Mouse (Mus musculus): Measurements from ENCODE around the gene Myo5a. TPM values are rescaled to one million over a fixed set of nuclear protein-coding genes. Genes with fewer than 3 reads are reported as not detected.

The Myo5a gene
- polyA plus RNA-seq, 1 experiment = 16.8 TPM

GRCm38 (mm10) chr9:75035944-75036343 is 34.9 kb upstream of the Myo5a start:
- Histone ChIP-seq H3K4me3 (replicated peaks; ENCODE audit: control insufficient read depth, low read depth, low read length) (no peak overlapping the region), H3K27ac (ENCODE audit: control insufficient read depth, insufficient read depth, low read depth, low read length, poor library complexity) (no peak overlapping the region), H3K4me1 (ENCODE audit: control insufficient read depth, insufficient read depth, low read length) (no peaks in the 10 kb centered on the region)
- TF ChIP-seq CTCF (IDR thresholded peaks at IDR 0.05; ENCODE audit: control insufficient read depth, insufficient read depth, low read length) (no peak), POLR2A (IDR thresholded peaks at IDR 0.05; ENCODE audit: borderline replicate concordance, control insufficient read depth, low read depth, low read length) (no peak)
- WGBS = 70% methylated on average over 4 of the region's 4 CpGs

GRCm38 (mm10) chr9:75037451-75038356 is 33.1 kb upstream of the Myo5a start, which contains the start of gene Arpp19:
Gene Arpp19 (plus strand): TSS chr9:75037614.
- no peak for TF ChIP-seq CTCF (IDR thresholded peaks at IDR 0.05; ENCODE audit: control insufficient read depth, insufficient read depth, low read length)
- peak; percentile 78; the same call in 1 of the 2 replicates for TF ChIP-seq POLR2A (IDR thresholded peaks at IDR 0.05; ENCODE audit: borderline replicate concordance, control insufficient read depth, low read depth, low read length)
- Histone ChIP-seq H3K4me1 (ENCODE audit: control insufficient read depth, insufficient read depth, low read length) (no peaks in the 10 kb centered on the region), H3K4me3 (replicated peaks; ENCODE audit: control insufficient read depth, low read depth, low read length) (peak within 1 kb of the TSS; percentile 82), H3K27ac (ENCODE audit: control insufficient read depth, insufficient read depth, low read depth, low read length, poor library complexity) (peak within 1 kb of the TSS; percentile 47)
- WGBS = under 1% methylated on average over 72 of the region's 73 CpGs

- TF ChIP-seq POLR2A (IDR thresholded peaks at IDR 0.05; ENCODE audit: borderline replicate concordance, control insufficient read depth, low read depth, low read length) (no peak), CTCF (IDR thresholded peaks at IDR 0.05; ENCODE audit: control insufficient read depth, insufficient read depth, low read length) (no peak)
- no peak overlapping the region for H3K27ac ChIP-seq (ENCODE audit: control insufficient read depth, insufficient read depth, low read depth, low read length, poor library complexity)
- H3K4me1 ChIP-seq (ENCODE audit: control insufficient read depth, insufficient read depth, low read length) = no peaks in the 10 kb centered on the region
- H3K4me3 ChIP-seq (replicated peaks; ENCODE audit: control insufficient read depth, low read depth, low read length) = peak overlapping the region; percentile 82
- WGBS = 2% methylated on average over 10 of the region's 10 CpGs
Observed at GRCm38 (mm10) chr9:75038357-75038688, 32.5 kb upstream of the Myo5a start.

GRCm38 (mm10) chr9:75040566-75040965 is 30.2 kb upstream of the Myo5a start:
- Histone ChIP-seq H3K4me1 (ENCODE audit: control insufficient read depth, insufficient read depth, low read length) (no peaks in the 10 kb centered on the region), H3K4me3 (replicated peaks; ENCODE audit: control insufficient read depth, low read depth, low read length) (no peak overlapping the region), H3K27ac (ENCODE audit: control insufficient read depth, insufficient read depth, low read depth, low read length, poor library complexity) (no peak overlapping the region)
- TF ChIP-seq POLR2A (IDR thresholded peaks at IDR 0.05; ENCODE audit: borderline replicate concordance, control insufficient read depth, low read depth, low read length) (no peak), CTCF (IDR thresholded peaks at IDR 0.05; ENCODE audit: control insufficient read depth, insufficient read depth, low read length) (no peak)
- WGBS = 65% methylated on average over 2 of the region's 2 CpGs

GRCm38 (mm10) chr9:75041840-75042525 is 28.8 kb upstream of the Myo5a start:
- Histone ChIP-seq H3K27ac (ENCODE audit: control insufficient read depth, insufficient read depth, low read depth, low read length, poor library complexity) (no peak overlapping the region), H3K4me3 (replicated peaks; ENCODE audit: control insufficient read depth, low read depth, low read length) (no peak overlapping the region), H3K4me1 (ENCODE audit: control insufficient read depth, insufficient read depth, low read length) (no peaks in the 10 kb centered on the region)
- no peak for TF ChIP-seq CTCF (IDR thresholded peaks at IDR 0.05; ENCODE audit: control insufficient read depth, insufficient read depth, low read length)
- no peak for TF ChIP-seq POLR2A (IDR thresholded peaks at IDR 0.05; ENCODE audit: borderline replicate concordance, control insufficient read depth, low read depth, low read length)
- 69% methylated on average over 2 of the region's 2 CpGs for WGBS

- no peaks in the 10 kb centered on the region for H3K4me1 ChIP-seq (ENCODE audit: control insufficient read depth, insufficient read depth, low read length)
- 83% methylated on average over 2 of the region's 2 CpGs for WGBS
- TF ChIP-seq CTCF (IDR thresholded peaks at IDR 0.05; ENCODE audit: control insufficient read depth, insufficient read depth, low read length) (no peak), POLR2A (IDR thresholded peaks at IDR 0.05; ENCODE audit: borderline replicate concordance, control insufficient read depth, low read depth, low read length) (no peak)
- H3K4me3 ChIP-seq (replicated peaks; ENCODE audit: control insufficient read depth, low read depth, low read length) = no peak overlapping the region
- H3K27ac ChIP-seq (ENCODE audit: control insufficient read depth, insufficient read depth, low read depth, low read length, poor library complexity) = no peak overlapping the region
Observed at GRCm38 (mm10) chr9:75043191-75043590, 27.6 kb upstream of the Myo5a start.

- Histone ChIP-seq H3K4me3 (replicated peaks; ENCODE audit: control insufficient read depth, low read depth, low read length) (no peak overlapping the region), H3K27ac (ENCODE audit: control insufficient read depth, insufficient read depth, low read depth, low read length, poor library complexity) (no peak overlapping the region), H3K4me1 (ENCODE audit: control insufficient read depth, insufficient read depth, low read length) (no peaks in the 10 kb centered on the region)
- TF ChIP-seq CTCF (IDR thresholded peaks at IDR 0.05; ENCODE audit: control insufficient read depth, insufficient read depth, low read length) = no peak
Observed at GRCm38 (mm10) chr9:75047079-75047478, 23.7 kb upstream of the Myo5a start.

GRCm38 (mm10) chr9:75049100-75049499 is 21.7 kb upstream of the Myo5a start:
- Histone ChIP-seq H3K27ac (ENCODE audit: control insufficient read depth, insufficient read depth, low read depth, low read length, poor library complexity) (no peak overlapping the region), H3K4me3 (replicated peaks; ENCODE audit: control insufficient read depth, low read depth, low read length) (no peak overlapping the region), H3K4me1 (ENCODE audit: control insufficient read depth, insufficient read depth, low read length) (no peaks in the 10 kb centered on the region)
- 26% methylated on average over 3 of the region's 3 CpGs for WGBS
- TF ChIP-seq POLR2A (IDR thresholded peaks at IDR 0.05; ENCODE audit: borderline replicate concordance, control insufficient read depth, low read depth, low read length) (no peak), CTCF (IDR thresholded peaks at IDR 0.05; ENCODE audit: control insufficient read depth, insufficient read depth, low read length) (no peak)

Data from bone marrow, adult 2 months (tissue).